Mouse (Mus musculus) cortical plate, adult 2 months (tissue): Measurements from ENCODE around the gene Krtap1-4. TPM values are rescaled to one million over a fixed set of nuclear protein-coding genes. Genes with fewer than 3 reads are reported as not detected.

ENCODE experiments used
- H3K27ac ChIP-seq: fragments of 200-500 bp; 2 replicates; pipeline ENCODE4 v1.5.1; 2012; ENCODE audit warnings: low read length, control low read depth, inconsistent platforms; ENCODE audit not compliant: insufficient read depth
- H3K4me1 ChIP-seq: fragments of 200-500 bp; 2 replicates; pipeline ENCODE4 v1.6.1; 2011; ENCODE audit warnings: low read length; ENCODE audit not compliant: control insufficient read depth, insufficient read depth
- H3K4me3 ChIP-seq: fragments of 200-500 bp; 2 replicates; pipeline ENCODE4 v1.5.1; 2011; ENCODE audit warnings: mild to moderate bottlenecking, low read length, control low read depth; ENCODE audit not compliant: insufficient read depth
- CTCF ChIP-seq: fragments of 200-500 bp; IDR thresholded peaks from 2 replicates; pipeline ENCODE4 v1.5.1; 2011; ENCODE audit warnings: mild to moderate bottlenecking, control low read depth, low read length; ENCODE audit not compliant: insufficient read depth; ENCODE audit errors: extremely low read depth
- POLR2A ChIP-seq: fragments of 200-500 bp; IDR thresholded peaks from 2 replicates; pipeline ENCODE4 v1.6.1; 2011; ENCODE audit warnings: mild to moderate bottlenecking, low read length, control low read depth; ENCODE audit not compliant: insufficient read depth; ENCODE audit errors: extremely low read depth
- polyA plus RNA-seq: library from polyadenylated mRNA; depleted of rRNA; stranded (reverse); fragments of >200 nt; gene quantifications from 2 replicates; pipeline ENCODE4 v1.2.3, GENCODE M21; 2012; rRNA removed

Krtap1-4 gene
- polyA plus RNA-seq, 1 experiment: not detected

- no peak within 1 kb of the TSS for H3K4me3 ChIP-seq
- no peak within 1 kb of the TSS for H3K27ac ChIP-seq
- H3K4me1 ChIP-seq: no peaks in the 10 kb centered on the region; the same call in 1 of the 2 replicates
- TF ChIP-seq CTCF (no peak), POLR2A (no peak)
Observed at GRCm38 (mm10) chr11:99556753-99557152, 26.7 kb downstream of the Krtap1-4 start, which contains the start of gene Krtap3-2. Krtap3-2 (minus strand) TSS chr11:99556853.

GRCm38 (mm10) chr11:99556195-99556594 is 27.3 kb downstream of the Krtap1-4 start:
- Histone ChIP-seq H3K4me3 (no peak overlapping the region), H3K4me1 (no peaks in the 10 kb centered on the region; the same call in 1 of the 2 replicates), H3K27ac (no peak overlapping the region)
- no peak for TF ChIP-seq CTCF
- no peak for TF ChIP-seq POLR2A

DNA sequence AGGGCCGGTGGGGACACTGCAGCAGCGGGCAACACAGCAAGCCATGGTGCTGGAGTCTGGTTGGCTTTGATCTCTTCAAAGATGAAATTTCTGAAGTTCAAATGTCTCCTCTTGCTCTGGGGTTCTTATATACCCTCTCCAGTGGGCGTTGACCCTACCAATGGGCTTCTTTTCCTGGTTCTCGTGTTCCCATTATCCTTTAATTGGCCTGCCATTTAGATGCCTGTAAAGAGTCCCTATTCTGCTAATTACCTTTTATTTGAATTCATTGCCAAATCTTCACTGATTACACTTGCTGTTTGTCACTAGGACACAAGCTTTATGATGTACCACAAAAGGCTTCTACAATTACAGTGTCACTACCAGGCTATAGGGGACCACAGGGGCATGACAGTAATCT is 32.7 kb downstream of the Krtap1-4 start, which contains the start of gene Krtap3-3:
Gene Krtap3-3 (minus strand): TSS at position 101 of the 400 bp plus-strand sequence.
- Histone ChIP-seq H3K4me3 (no peak within 1 kb of the TSS), H3K4me1 (no peaks in the 10 kb centered on the region), H3K27ac (no peak within 1 kb of the TSS)
- TF ChIP-seq CTCF (no peak), POLR2A (no peak)

DNA sequence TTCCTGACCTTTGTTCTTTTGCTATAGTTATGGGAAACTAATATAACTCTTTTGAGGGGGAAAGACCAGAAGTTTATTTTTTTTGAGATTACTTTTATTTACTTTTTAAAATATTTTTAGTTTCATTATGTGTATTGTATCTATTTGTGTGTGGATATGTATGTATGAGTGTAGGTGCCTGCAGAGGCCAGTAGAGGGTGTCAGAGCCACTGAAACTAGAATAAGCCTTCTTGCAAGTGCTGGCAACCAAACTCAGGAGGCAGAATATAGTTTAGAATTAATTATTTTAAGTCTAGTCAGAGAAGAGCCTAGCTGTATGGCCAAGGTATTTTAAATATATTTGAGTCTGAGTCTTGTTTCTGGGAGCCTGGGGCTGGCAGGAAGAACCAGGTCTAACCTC is 35.6 kb downstream of the Krtap1-4 start:
- H3K4me1 ChIP-seq: no peaks in the 10 kb centered on the region
- no peak overlapping the region for H3K4me3 ChIP-seq
- H3K27ac ChIP-seq: no peak overlapping the region
- TF ChIP-seq CTCF: no peak
- no peak for TF ChIP-seq POLR2A

GRCm38 (mm10) chr11:99539721-99540120 is 43.7 kb downstream of the Krtap1-4 start:
- TF ChIP-seq POLR2A (no peak), CTCF (no peak)
- no peak overlapping the region for H3K27ac ChIP-seq
- H3K4me1 ChIP-seq: no peaks in the 10 kb centered on the region
- H3K4me3 ChIP-seq: no peak overlapping the region

Other genes starting within 250 kb of the Krtap1-4 start
- gene Krt26, start 245.7 kb downstream of the Krtap1-4 start, polyA plus RNA-seq: 0.04 TPM in 1 of 2 replicates, not detected in the other
- not detected in 2 replicates for gene Krt27, start 232.6 kb downstream of the Krtap1-4 start, polyA plus RNA-seq
- 0.15 and 0.25 TPM in 2 replicates for gene Krt28, start 208.8 kb downstream of the Krtap1-4 start, polyA plus RNA-seq
- gene Krt10, start 194.3 kb downstream of the Krtap1-4 start, polyA plus RNA-seq: 10.5 and 12.9 TPM in 2 replicates
- 16.4 and 16.9 TPM in 2 replicates for gene Krt12, start 161.4 kb downstream of the Krtap1-4 start, polyA plus RNA-seq
- gene Krt20, start 145.5 kb downstream of the Krtap1-4 start, polyA plus RNA-seq: 0.06 and 0.13 TPM in 2 replicates
- gene Krt23, start 90.5 kb downstream of the Krtap1-4 start, polyA plus RNA-seq: not detected in 2 replicates
- gene Krt39, start 62.3 kb downstream of the Krtap1-4 start, polyA plus RNA-seq: not detected in 2 replicates
- not detected in 2 replicates for gene Krt40, start 40.5 kb downstream of the Krtap1-4 start, polyA plus RNA-seq
- not detected in 2 replicates for gene Krtap3-3, start 32.8 kb downstream of the Krtap1-4 start, polyA plus RNA-seq
- gene Krtap3-2, start 26.8 kb downstream of the Krtap1-4 start, polyA plus RNA-seq: not detected in 2 replicates
- gene Gm11939, start 24.2 kb downstream of the Krtap1-4 start, polyA plus RNA-seq: not detected in 2 replicates
- not detected in 2 replicates for gene Krtap3-1, start 17.0 kb downstream of the Krtap1-4 start, polyA plus RNA-seq
- not detected in 2 replicates for gene Krtap1-5, start 2.6 kb downstream of the Krtap1-4 start, polyA plus RNA-seq
- gene Krtap1-3, start 7.7 kb upstream of the Krtap1-4 start, polyA plus RNA-seq: not detected in 2 replicates
- gene Krtap9-3, start 14.5 kb upstream of the Krtap1-4 start, polyA plus RNA-seq: not detected in 2 replicates
- not detected in 2 replicates for gene Gm11938, start 19.7 kb upstream of the Krtap1-4 start, polyA plus RNA-seq
- gene Gm11937, start 26.5 kb upstream of the Krtap1-4 start, polyA plus RNA-seq: not detected in 2 replicates
- gene Krtap2-4, start 31.2 kb upstream of the Krtap1-4 start, polyA plus RNA-seq: not detected in 2 replicates
- not detected in 2 replicates for gene Gm11562, start 36.8 kb upstream of the Krtap1-4 start, polyA plus RNA-seq
- not detected in 2 replicates for gene Krtap4-1, start 44.6 kb upstream of the Krtap1-4 start, polyA plus RNA-seq
- not detected in 2 replicates for gene Krtap4-2, start 51.4 kb upstream of the Krtap1-4 start, polyA plus RNA-seq
- gene Krtap4-7, start 60.4 kb upstream of the Krtap1-4 start, polyA plus RNA-seq: not detected in 2 replicates
- gene Gm11555, start 66.6 kb upstream of the Krtap1-4 start, polyA plus RNA-seq: not detected in 2 replicates
- not detected in 2 replicates for gene Gm11563, start 75.3 kb upstream of the Krtap1-4 start, polyA plus RNA-seq
- gene Krtap4-6, start 82.3 kb upstream of the Krtap1-4 start, polyA plus RNA-seq: not detected in 2 replicates
- not detected in 2 replicates for gene Gm14190, start 107.1 kb upstream of the Krtap1-4 start, polyA plus RNA-seq
- gene Gm14180, start 150.6 kb upstream of the Krtap1-4 start, polyA plus RNA-seq: not detected in 2 replicates
- gene Gm11595, start 189.3 kb upstream of the Krtap1-4 start, polyA plus RNA-seq: not detected in 2 replicates
- not detected in 2 replicates for gene Krtap4-8, start 197.1 kb upstream of the Krtap1-4 start, polyA plus RNA-seq
- gene Krtap4-9, start 201.5 kb upstream of the Krtap1-4 start, polyA plus RNA-seq: not detected in 2 replicates
- not detected in 2 replicates for gene Gm11596, start 209.8 kb upstream of the Krtap1-4 start, polyA plus RNA-seq
- not detected in 2 replicates for gene Gm11569, start 215.3 kb upstream of the Krtap1-4 start, polyA plus RNA-seq
- not detected in 2 replicates for gene Gm11554, start 220.8 kb upstream of the Krtap1-4 start, polyA plus RNA-seq
- not detected in 2 replicates for gene Krtap4-13, start 226.2 kb upstream of the Krtap1-4 start, polyA plus RNA-seq
- not detected in 2 replicates for gene Gm11564, start 232.0 kb upstream of the Krtap1-4 start, polyA plus RNA-seq